Mouse (Mus musculus) forebrain, embryonic 11.5 days (tissue): ENCODE measurements around the gene Fip1l1. TPM values are rescaled to one million over a fixed set of nuclear protein-coding genes. Genes with fewer than 3 reads are reported as not detected.

Experiments
- ATAC-seq: fragments of 200-750 bp; cut with Nextera tagmentation; replicated peaks from 2 replicates; pipeline ENCODE4 v1.8.0; 2017; ENCODE audit warnings: moderate TSS enrichment; ENCODE audit not compliant: low FRiP score
- DNase-seq: peaks from one replicate; pipeline ENCODE4 v3.0.0-alpha.2; 2017; ENCODE audit warnings: low spot score
- H3K27ac ChIP-seq: fragments of 300-500 bp; sonication (generic); 2 replicates; pipeline ENCODE4 v1.5.1; 2014; ENCODE audit warnings: low read depth, low read length
- H3K27me3 ChIP-seq: fragments of 300-500 bp; sonication (generic); 2 replicates; pipeline ENCODE4 v1.6.1; 2014; ENCODE audit warnings: mild to moderate bottlenecking, low read length, mixed read lengths; ENCODE audit not compliant: control insufficient read depth, insufficient read depth
- H3K36me3 ChIP-seq: fragments of 300-500 bp; sonication (generic); 2 replicates; pipeline ENCODE4 v1.6.1; 2014; ENCODE audit warnings: mild to moderate bottlenecking, low read length, moderate library complexity, mixed read lengths; ENCODE audit not compliant: control insufficient read depth, insufficient read depth
- H3K4me1 ChIP-seq: fragments of 300-500 bp; sonication (generic); replicated peaks from 2 replicates; pipeline ENCODE4 v1.6.1; 2014; ENCODE audit warnings: low read length, mixed read lengths; ENCODE audit not compliant: control insufficient read depth, insufficient read depth
- H3K4me2 ChIP-seq: fragments of 300-500 bp; sonication (generic); 2 replicates; pipeline ENCODE4 v1.6.1; 2014; ENCODE audit warnings: low read depth, mild to moderate bottlenecking, low read length, moderate library complexity, mixed read lengths; ENCODE audit not compliant: severe bottlenecking
- H3K4me3 ChIP-seq: fragments of 300-500 bp; sonication (generic); 2 replicates; pipeline ENCODE4 v1.5.1; 2014; ENCODE audit warnings: low read depth, low read length
- H3K9ac ChIP-seq: fragments of 300-500 bp; sonication (generic); 2 replicates; pipeline ENCODE4 v1.6.1; 2014; ENCODE audit warnings: low read length
- H3K9me3 ChIP-seq: fragments of 300-500 bp; sonication (generic); 2 replicates; pipeline ENCODE4 v1.6.1; 2016; ENCODE audit warnings: low read length, mixed read lengths; ENCODE audit not compliant: control insufficient read depth
- WGBS: fragments of 180-500 bp; shearing (Covaris S2); extraction: QIAGEN DNeasy Blood & Tissue Kit; methylation state at CpG from one replicate; pipeline ENCODE4 v1.1.7; 2014; 5-methylcytosine and 5-hydroxymethylcytosine counted together
- polyA plus RNA-seq: library from polyadenylated mRNA; unstranded; fragments of >200 nt; fragmentation: Nextera tagmentation; extraction: Ambion mirVana; gene quantifications from 2 replicates; pipeline ENCODE4 v1.2.1, GENCODE M21; 2014

Gene Fip1l1
- polyA plus RNA-seq, 1 experiment from 2014 or later = 128 TPM

DNA sequence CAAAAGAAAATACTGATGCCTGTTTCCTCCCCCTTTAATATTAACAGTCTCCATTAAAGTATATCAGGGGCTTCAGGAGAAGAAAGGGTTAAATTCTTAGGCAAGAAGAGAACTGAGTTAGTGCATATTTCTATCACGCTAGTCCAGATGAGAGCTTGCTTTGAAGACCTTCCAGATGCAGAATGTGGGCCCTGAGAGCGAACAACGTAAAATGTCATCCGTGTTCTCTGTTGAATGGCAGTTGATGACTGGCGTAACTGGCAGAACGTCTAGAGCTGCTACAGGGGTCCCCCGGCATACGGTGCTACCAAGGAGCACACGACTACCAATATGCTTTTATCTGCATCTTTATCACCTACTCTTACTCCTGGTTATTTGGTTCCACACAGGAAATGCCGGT, 67.1 kb downstream of the Fip1l1 start:
- Histone ChIP-seq H3K4me1 (no peaks in the 10 kb centered on the region), H3K27ac (no peak overlapping the region), H3K4me3 (no peak overlapping the region), H3K36me3 (peaks cover under 1% of the 10 kb centered on the region; the same call in 1 of the 2 replicates), H3K9me3 (no peaks in the 10 kb centered on the region), H3K9ac (no peak overlapping the region), H3K4me2 (no peak overlapping the region), H3K27me3 (no peaks in the 10 kb centered on the region)
- DNase-seq (no peak), ATAC-seq (no peak)
- 89% methylated on average over 10 of the region's 10 CpGs for WGBS

DNA sequence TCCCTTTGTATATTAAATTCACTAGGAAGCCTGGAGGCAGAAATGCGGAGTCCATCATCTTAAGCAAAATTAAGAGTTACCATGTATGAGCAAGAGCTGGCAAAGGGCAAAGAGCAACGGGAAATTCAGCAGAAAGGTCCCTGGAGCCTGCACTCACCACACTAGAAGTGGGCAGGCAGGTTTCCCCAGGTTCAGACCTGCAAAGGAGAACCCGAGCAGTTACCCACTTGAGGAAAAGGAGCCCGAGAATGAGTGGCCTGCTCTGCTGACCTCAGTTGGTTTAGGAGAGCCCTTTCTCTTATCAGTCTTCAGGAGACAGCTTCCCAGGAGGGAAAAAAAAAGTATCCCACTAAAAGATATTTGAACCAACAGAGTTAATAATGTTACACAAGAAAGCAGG, 68.1 kb downstream of the Fip1l1 start:
- Histone ChIP-seq H3K4me1 (no peaks in the 10 kb centered on the region), H3K27me3 (no peaks in the 10 kb centered on the region), H3K9ac (no peak overlapping the region), H3K36me3 (no peaks in the 10 kb centered on the region; the same call in 1 of the 2 replicates), H3K9me3 (no peaks in the 10 kb centered on the region), H3K27ac (no peak overlapping the region), H3K4me3 (no peak overlapping the region), H3K4me2 (no peak overlapping the region)
- 82% methylated on average over 4 of the region's 4 CpGs for WGBS
- no peak for ATAC-seq
- no peak for DNase-seq

DNA sequence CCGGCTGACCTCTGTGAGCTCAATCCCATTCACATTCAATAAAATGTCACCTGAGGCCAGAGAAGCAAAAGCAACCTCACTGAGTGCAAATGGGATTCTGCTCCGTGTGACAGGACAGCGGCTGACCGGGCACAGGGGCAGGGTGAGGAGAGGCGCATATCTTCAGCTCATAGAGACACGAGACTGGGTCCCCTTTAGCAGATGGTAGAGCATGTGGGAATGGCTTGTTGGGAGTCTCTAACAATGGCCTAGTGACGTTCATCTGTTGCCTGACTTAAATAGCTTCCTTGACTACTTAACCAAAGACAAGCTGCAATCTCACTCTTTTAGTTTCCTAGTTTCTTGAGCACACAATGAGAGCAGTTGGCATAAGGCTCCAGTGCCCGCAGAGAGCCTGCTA, 71.0 kb downstream of the Fip1l1 start:
- Histone ChIP-seq H3K27ac (no peak overlapping the region), H3K4me1 (no peaks in the 10 kb centered on the region), H3K9me3 (no peaks in the 10 kb centered on the region), H3K4me2 (no peak overlapping the region), H3K36me3 (no peaks in the 10 kb centered on the region), H3K4me3 (no peak overlapping the region), H3K9ac (no peak overlapping the region), H3K27me3 (no peaks in the 10 kb centered on the region)
- no peak for DNase-seq
- no peak for ATAC-seq
- 85% methylated on average over 8 of the region's 8 CpGs for WGBS

DNA sequence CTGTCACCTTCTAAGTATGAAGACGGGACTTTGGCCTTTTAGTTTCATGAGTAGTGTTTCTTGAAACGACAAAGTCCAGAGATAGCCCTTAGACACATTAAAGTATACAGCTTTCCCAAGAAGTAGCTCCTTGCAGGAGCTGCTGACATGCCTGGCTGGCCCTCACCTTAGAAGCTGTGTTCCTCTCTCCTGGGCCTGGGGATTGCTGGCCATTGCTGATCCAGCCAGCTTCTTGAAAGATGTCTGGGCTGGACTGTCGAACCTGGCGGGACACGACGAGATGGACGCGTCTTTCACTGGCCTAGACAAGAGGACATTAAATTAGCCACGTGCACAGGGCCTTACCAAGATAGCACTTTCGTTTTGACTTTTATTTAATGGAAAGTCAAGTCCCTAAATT, 75.3 kb downstream of the Fip1l1 start:
- no peaks in the 10 kb centered on the region for H3K27me3 ChIP-seq
- H3K9me3 ChIP-seq = no peaks in the 10 kb centered on the region
- no peak overlapping the region for H3K9ac ChIP-seq
- H3K4me2 ChIP-seq = no peak overlapping the region
- 92% methylated on average over 10 of the region's 10 CpGs for WGBS
- ATAC-seq (no peak), DNase-seq (no peak)
- H3K4me3 ChIP-seq = no peak overlapping the region
- no peaks in the 10 kb centered on the region for H3K36me3 ChIP-seq
- no peak overlapping the region for H3K27ac ChIP-seq
- H3K4me1 ChIP-seq = no peaks in the 10 kb centered on the region

DNA sequence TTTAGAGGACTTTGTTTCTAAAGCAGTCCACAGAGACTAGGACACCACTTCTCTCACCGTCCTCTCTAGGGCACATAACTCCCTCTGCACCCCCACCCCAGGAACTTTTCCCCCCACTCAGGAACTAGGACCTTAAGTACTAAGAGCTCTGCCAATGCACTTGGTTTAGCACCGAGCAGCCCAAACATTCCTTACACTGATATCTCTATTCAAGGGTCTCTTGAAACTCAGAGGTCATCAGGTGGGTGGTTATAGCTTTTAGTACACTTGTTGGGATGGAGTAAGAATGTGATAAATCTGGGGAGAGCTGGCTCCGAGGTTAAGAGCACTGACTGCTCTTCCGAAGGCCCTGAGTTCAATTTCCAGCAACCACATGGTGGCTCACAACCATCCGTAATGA, 77.5 kb downstream of the Fip1l1 start:
- Histone ChIP-seq H3K4me1 (no peaks in the 10 kb centered on the region), H3K4me3 (no peak overlapping the region), H3K4me2 (no peak overlapping the region), H3K9ac (no peak overlapping the region), H3K27ac (no peak overlapping the region), H3K36me3 (no peaks in the 10 kb centered on the region), H3K27me3 (no peaks in the 10 kb centered on the region), H3K9me3 (no peaks in the 10 kb centered on the region)
- DNase-seq = no peak
- no peak for ATAC-seq
- 92% methylated on average over 5 of the region's 5 CpGs for WGBS

DNA sequence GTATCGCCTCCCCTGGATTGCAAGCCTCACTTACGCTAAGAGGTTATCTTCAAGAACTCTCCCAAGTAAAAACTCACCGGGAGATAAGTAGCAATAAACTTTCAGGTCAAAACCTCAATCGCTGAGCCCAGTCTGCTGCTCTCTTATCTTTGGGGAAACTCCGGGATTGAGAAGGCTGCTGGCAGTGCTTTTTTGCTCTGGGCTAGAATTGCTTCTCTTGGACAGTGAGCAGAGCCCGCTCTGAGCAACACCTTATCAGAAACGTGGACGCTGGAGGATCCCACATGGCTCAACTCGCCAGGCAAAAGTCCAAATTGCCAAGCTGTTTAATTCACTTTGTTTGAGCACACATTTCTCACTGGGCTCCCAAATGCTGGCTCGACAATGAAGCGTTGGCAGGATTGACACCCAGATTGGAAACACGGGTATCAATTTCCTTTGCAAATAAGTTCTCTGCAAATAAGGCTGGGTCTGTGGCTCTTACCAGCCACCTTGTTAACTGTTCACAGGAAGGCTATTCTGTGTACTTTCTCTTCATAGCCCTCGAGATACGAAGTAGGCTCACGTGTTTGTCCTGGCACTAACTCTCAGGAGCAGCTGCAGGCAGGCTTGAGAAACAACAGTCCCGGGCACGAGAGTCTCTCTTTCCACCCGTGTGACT, 78.4 kb downstream of the Fip1l1 start:
- no peak overlapping the region for H3K4me2 ChIP-seq
- H3K4me3 ChIP-seq = no peak overlapping the region
- no peaks in the 10 kb centered on the region for H3K36me3 ChIP-seq
- no peaks in the 10 kb centered on the region for H3K27me3 ChIP-seq
- H3K4me1 ChIP-seq = no peaks in the 10 kb centered on the region
- no peaks in the 10 kb centered on the region for H3K9me3 ChIP-seq
- H3K27ac ChIP-seq = no peak overlapping the region
- H3K9ac ChIP-seq = no peak overlapping the region
- 82% methylated on average over 18 of the region's 18 CpGs for WGBS
- no peak for DNase-seq
- no peak for ATAC-seq

DNA sequence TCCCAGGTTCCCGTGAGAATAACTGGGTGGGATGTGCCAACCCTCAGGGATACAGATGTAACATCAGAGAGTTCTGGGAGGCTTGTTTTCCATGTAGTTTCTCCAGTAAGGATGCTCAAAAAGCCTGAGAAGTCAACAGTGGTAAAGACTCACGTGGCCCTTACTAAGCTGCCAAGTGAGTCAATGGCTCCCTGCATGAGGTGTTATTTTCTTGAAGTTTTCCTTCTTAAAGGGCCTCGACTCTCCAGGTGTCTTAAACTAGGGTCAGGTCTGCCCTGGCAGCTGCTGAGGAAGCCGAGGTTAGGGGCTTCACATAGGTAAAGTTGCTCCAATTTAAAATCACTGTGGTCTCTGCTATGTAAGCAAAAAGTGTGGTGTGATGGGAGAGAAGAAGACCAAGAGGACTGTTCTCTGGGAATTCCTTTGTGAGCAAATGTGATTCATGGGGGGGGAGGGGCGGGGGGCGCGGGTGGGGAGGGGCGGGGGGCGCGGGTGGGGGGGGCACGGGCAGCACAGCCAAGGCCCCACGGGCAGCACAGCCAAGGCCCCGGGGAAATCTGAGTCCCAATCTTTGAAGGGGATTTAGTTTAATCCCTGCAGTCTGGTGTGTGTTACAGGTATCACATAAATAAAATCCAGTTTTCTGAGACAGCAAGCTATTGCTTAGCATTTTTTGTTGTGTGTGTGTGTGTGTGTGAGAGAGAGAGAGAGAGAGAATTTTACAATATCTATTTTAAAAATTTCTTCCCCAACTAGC, 82.7 kb downstream of the Fip1l1 start:
- H3K9me3 ChIP-seq = no peaks in the 10 kb centered on the region
- H3K4me1 ChIP-seq = no peaks in the 10 kb centered on the region
- H3K27ac ChIP-seq = no peak overlapping the region
- no peaks in the 10 kb centered on the region for H3K36me3 ChIP-seq
- ATAC-seq (no peak), DNase-seq (peak; percentile 30)
- no peak overlapping the region for H3K4me2 ChIP-seq
- no peak overlapping the region for H3K9ac ChIP-seq
- H3K27me3 ChIP-seq = no peaks in the 10 kb centered on the region
- WGBS = 78% methylated on average over 13 of the region's 13 CpGs
- H3K4me3 ChIP-seq = no peak overlapping the region

DNA sequence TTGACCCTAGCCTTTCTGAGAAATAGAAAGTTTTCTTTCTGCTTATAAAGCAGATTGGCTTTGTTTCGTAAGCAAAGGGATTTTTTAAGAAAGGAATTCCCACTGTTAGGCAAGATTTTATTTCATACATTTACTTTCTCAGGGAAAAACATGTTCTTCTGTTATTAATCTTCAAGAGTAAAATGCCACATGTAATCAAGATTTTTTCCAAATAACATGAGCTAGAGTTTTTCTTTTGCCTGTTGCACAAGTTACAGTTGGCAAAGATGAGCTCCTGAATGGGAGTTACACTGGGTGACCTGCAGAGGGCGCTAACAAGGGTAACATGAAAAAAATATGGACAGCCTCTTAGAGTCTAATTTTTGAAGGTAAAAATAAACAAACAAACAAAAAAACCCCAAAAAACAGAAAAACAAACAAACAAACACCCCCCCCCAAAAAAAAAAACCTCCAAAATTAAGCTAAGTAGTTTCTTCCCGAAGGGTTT, 83.4 kb downstream of the Fip1l1 start:
- H3K27me3 ChIP-seq = no peaks in the 10 kb centered on the region
- peak; percentile 58 for DNase-seq
- ATAC-seq = no peak
- no peak overlapping the region for H3K27ac ChIP-seq
- no peak overlapping the region for H3K9ac ChIP-seq
- no peak overlapping the region for H3K4me2 ChIP-seq
- no peaks in the 10 kb centered on the region for H3K4me1 ChIP-seq
- WGBS = 67% methylated on average over 3 of the region's 3 CpGs
- no peaks in the 10 kb centered on the region for H3K9me3 ChIP-seq
- no peaks in the 10 kb centered on the region for H3K36me3 ChIP-seq
- no peak overlapping the region for H3K4me3 ChIP-seq
